Mouse (Mus musculus): ENCODE measurements at regions not wholly inside any gene's neighbourhood (a gene's known extent, or its start where the extent isn't known, plus 50 kb on each side); places are given as distances from the start of the nearest gene placed in this dataset.
"Not testable (repeated sequence)": the region's sequence is repeated elsewhere in the genome, so short reads cannot be mapped to it uniquely, and the experiment has no call there.

DNA sequence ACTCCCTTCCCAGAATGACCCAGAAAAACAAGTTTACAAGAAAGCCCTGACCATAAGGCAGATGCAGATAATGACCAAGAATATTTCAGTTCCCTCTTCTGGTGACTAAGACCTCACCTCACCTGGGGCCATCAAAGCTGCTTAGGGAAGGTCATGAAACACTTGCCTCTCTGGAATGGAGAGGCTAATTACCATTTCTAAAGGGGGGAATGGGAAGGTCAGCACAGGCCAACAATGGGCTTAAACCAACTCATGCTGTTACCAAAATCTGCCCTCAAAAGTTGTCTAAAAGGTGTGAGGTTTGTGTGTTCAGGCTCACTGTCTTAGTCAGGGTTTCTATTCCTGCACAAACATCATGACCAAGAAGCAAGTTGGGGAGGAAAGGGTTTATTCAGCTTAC lies 123.0 kb downstream of the Sgo2b start:
- Histone ChIP-seq H3K27me3 (no peaks in the 10 kb centered on the region), H3K36me3 (no peaks in the 10 kb centered on the region), H3K4me1 (replicated peaks) (no peaks in the 10 kb centered on the region), H3K4me3 (no peak overlapping the region), H3K9me3 (no peaks in the 10 kb centered on the region), H3K27ac (no peak overlapping the region), H3K9ac (no peak overlapping the region), H3K4me2 (no peak overlapping the region)
- no peak for ATAC-seq (ENCODE audit: low FRiP score)

DNA sequence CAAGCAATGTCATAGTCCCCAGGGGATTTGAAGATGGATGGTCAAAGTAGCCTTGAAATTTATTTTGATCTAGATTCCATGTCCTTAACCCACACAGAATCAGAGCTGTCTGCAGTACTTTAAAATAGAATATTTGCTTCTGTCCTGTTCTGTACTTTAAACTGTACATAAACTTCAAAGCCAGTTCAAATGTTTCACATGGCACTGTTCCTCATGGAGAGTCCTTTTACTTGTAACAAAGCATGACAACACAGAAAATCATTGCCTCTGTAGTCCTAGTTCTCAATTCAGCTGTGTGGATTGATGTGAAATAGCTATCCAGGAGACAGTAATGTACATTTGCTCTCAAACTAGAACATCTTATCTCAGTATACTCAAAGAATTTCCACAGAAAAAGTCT lies 123.9 kb downstream of the Sgo2b start:
- Histone ChIP-seq H3K4me1 (replicated peaks) (no peaks in the 10 kb centered on the region), H3K9ac (no peak overlapping the region), H3K9me3 (no peaks in the 10 kb centered on the region), H3K36me3 (no peaks in the 10 kb centered on the region), H3K4me3 (no peak overlapping the region), H3K27me3 (no peaks in the 10 kb centered on the region), H3K27ac (no peak overlapping the region), H3K4me2 (no peak overlapping the region)
- no peak for ATAC-seq (ENCODE audit: low FRiP score)

- Histone ChIP-seq H3K36me3 (no peaks in the 10 kb centered on the region), H3K9ac (no peak overlapping the region), H3K4me3 (no peak overlapping the region), H3K4me2 (no peak overlapping the region), H3K27me3 (no peaks in the 10 kb centered on the region), H3K4me1 (replicated peaks) (no peaks in the 10 kb centered on the region), H3K9me3 (no peaks in the 10 kb centered on the region), H3K27ac (no peak overlapping the region)
- WGBS: 25% methylated on average over 2 of the region's 2 CpGs
- ATAC-seq (ENCODE audit: low FRiP score): no peak
These were observed 167.6 kb downstream of the Sgo2b start for GRCm38 (mm10) chr8:63784496-63784895.

DNA sequence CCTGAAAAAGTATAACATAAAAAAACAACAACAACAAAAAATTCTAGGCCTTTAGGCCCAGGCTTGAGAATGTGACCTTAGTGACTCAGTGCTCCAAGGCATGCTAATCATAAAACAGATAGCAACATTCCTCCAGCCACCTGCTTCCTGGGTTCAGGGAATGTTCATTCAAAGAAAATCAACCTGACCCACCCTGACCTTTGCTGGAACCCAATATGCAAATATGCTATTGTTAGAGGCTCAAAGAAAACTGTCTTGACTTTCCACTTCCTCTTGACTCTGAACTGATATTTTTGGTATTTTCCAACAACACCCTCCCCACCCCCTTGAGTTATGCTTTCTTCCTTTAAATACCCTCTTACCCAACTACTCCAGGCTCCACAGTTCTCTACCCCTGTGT lies 191.2 kb downstream of the Sgo2b start:
- Histone ChIP-seq H3K9me3 (no peaks in the 10 kb centered on the region), H3K36me3 (no peaks in the 10 kb centered on the region), H3K4me2 (no peak overlapping the region), H3K9ac (no peak overlapping the region), H3K27ac (no peak overlapping the region), H3K4me3 (no peak overlapping the region), H3K27me3 (no peaks in the 10 kb centered on the region), H3K4me1 (replicated peaks) (no peaks in the 10 kb centered on the region)
- ATAC-seq (ENCODE audit: low FRiP score): no peak

DNA sequence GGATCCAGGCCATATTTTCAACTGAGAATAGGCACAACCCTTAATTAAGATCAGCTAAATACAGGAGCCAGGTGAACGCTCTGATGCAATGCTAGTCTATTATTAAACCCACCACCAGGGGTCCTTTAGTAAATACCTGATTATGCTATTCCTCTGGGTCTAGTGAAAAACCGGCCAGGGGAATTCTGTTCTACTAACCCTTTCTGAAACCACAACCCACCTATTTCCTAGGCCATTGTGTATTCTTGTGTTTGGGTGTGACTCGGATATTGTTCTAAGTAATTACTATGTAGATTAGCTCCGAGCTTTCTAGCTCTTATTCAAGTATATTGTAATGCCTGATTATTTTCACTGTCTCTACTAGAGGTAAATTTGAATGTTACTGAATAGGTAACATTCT lies 192.1 kb downstream of the Sgo2b start:
- not testable (repeated sequence) for H3K27me3 ChIP-seq; H3K4me1 ChIP-seq (replicated peaks); H3K9ac ChIP-seq; H3K27ac ChIP-seq; H3K4me3 ChIP-seq; ATAC-seq (ENCODE audit: low FRiP score); H3K4me2 ChIP-seq; H3K36me3 ChIP-seq; H3K9me3 ChIP-seq
- WGBS: 75% methylated on average over 4 of the region's 4 CpGs

- ATAC-seq (ENCODE audit: low FRiP score): peak; percentile 74; the same call in 1 of the 2 replicates
- no peak overlapping the region for H3K4me3 ChIP-seq
- H3K9ac ChIP-seq: no peak overlapping the region
- no peak overlapping the region for H3K4me2 ChIP-seq
- H3K9me3 ChIP-seq: no peaks in the 10 kb centered on the region
- no peak overlapping the region for H3K27ac ChIP-seq
- no peaks in the 10 kb centered on the region for H3K4me1 ChIP-seq (replicated peaks)
- no peaks in the 10 kb centered on the region for H3K27me3 ChIP-seq
- no peaks in the 10 kb centered on the region for H3K36me3 ChIP-seq
These were observed 196.8 kb downstream of the Sgo2b start for GRCm38 (mm10) chr8:63755236-63755635.

GRCm38 (mm10) chr8:63754812-63755211 lies 197.2 kb downstream of the Sgo2b start:
- no peaks in the 10 kb centered on the region for H3K9me3 ChIP-seq
- H3K4me1 ChIP-seq (replicated peaks): no peaks in the 10 kb centered on the region
- no peaks in the 10 kb centered on the region for H3K27me3 ChIP-seq
- no peak overlapping the region for H3K27ac ChIP-seq
- no peak overlapping the region for H3K4me3 ChIP-seq
- WGBS: 76% methylated on average over 1 of the region's 1 CpGs
- H3K9ac ChIP-seq: no peak overlapping the region
- ATAC-seq (ENCODE audit: low FRiP score): peak; percentile 65; the same call in 1 of the 2 replicates
- H3K4me2 ChIP-seq: no peak overlapping the region
- no peaks in the 10 kb centered on the region for H3K36me3 ChIP-seq

GRCm38 (mm10) chr8:63753236-63753635 lies 198.8 kb downstream of the Sgo2b start:
- no peaks in the 10 kb centered on the region for H3K36me3 ChIP-seq

DNA sequence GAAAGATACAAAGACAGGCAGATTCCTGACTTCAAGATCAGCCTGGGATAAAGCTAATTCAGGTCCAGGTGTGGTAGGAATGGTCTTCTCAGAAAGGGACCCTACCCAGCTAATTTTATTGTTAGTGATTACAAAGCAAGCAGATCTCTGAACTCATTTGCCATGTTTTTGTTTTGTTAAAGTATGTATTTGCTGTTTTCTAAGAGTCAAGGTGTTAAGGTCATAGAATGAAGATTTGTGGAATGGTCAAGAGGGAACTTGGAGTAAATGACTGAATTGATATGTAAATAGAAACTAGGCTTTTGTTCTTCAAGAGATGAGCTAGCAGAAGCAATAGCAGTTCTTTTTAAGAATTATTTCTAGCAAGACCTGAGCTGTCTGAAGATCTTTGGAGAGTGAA lies 217.6 kb downstream of the Sgo2b start:
- Histone ChIP-seq H3K4me1 (replicated peaks) (no peaks in the 10 kb centered on the region), H3K36me3 (no peaks in the 10 kb centered on the region), H3K4me2 (no peak overlapping the region), H3K4me3 (no peak overlapping the region), H3K27ac (no peak overlapping the region), H3K9ac (no peak overlapping the region), H3K27me3 (no peaks in the 10 kb centered on the region), H3K9me3 (no peaks in the 10 kb centered on the region)
- ATAC-seq (ENCODE audit: low FRiP score): no peak

More at GRCm38 (mm10) chr8:63753236-63753635, 198.8 kb downstream of the Sgo2b start:
- no peak for ATAC-seq (ENCODE audit: low FRiP score)
- no peak overlapping the region for H3K4me2 ChIP-seq
- no peak overlapping the region for H3K27ac ChIP-seq
- no peaks in the 10 kb centered on the region for H3K4me1 ChIP-seq (replicated peaks)
- H3K4me3 ChIP-seq: no peak overlapping the region
- no peaks in the 10 kb centered on the region for H3K27me3 ChIP-seq
- H3K9ac ChIP-seq: no peak overlapping the region
- H3K9me3 ChIP-seq: no peaks in the 10 kb centered on the region

GRCm38 (mm10) chr8:63730741-63731140 lies 221.3 kb downstream of the Sgo2b start:
- 92% methylated on average over 6 of the region's 6 CpGs for WGBS

More at GRCm38 (mm10) chr8:63730741-63731140, 221.3 kb downstream of the Sgo2b start:
- H3K27ac ChIP-seq; H3K36me3 ChIP-seq; H3K4me1 ChIP-seq (replicated peaks); H3K27me3 ChIP-seq; H3K4me3 ChIP-seq; H3K9ac ChIP-seq; ATAC-seq (ENCODE audit: low FRiP score); H3K9me3 ChIP-seq; H3K4me2 ChIP-seq: not testable (repeated sequence)
